Mouse (Mus musculus) cerebellum, adult 9-11 months (tissue): ENCODE data around the gene Kif3c.

Experiments
- DNase-seq: peaks from one replicate; pipeline ENCODE4 v3.0.0; 2022

Kif3c gene

DNA sequence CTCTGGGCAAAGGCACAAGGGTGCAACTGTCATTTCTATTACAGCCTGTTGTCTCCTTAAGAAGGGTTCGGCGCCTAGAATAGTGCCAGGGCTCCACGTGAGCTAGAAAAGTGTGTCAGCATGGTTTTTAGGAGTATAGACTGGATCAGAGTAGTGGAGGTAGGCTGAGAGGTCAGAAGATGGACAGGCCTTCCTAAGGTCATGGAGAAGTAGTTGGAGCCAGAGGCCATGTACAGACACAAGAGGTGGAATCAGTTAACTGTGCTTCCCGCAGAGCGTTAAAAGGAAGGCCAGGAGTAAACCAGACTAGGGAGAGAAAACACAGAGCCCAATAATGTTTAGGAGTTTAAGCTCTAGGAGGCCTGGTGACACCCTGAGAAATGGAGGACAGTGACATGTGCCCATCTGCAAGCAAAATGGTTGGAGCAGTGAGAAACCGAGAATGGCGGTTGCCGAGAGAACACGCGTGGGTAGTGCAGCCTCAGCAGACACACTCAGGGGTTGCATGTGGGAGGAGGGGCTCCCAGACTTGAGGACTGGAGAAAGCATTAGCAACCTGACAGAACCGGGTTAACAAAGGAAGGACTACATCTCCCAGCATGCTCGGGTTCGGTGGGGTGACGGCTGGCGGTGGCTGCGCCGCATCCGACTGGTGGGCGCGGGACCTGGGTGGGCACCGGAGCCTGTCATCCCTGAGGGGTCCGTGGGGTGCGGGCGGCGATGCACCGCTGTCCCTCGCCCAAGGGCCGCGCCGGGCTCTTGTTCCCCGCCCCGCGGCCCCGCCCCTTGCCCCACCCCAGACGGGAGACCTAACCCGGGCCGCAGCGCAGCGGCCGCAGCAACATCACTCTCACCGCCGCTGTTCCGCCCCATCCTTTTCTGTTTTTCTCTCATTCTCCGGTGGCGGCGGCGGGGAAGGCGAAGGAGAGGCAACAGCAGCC, at the start of gene Kif3c:
TSS of gene Kif3c (plus strand) at position 625 of the 941 bp plus-strand sequence.
- peak; percentile 87 for DNase-seq

DNA sequence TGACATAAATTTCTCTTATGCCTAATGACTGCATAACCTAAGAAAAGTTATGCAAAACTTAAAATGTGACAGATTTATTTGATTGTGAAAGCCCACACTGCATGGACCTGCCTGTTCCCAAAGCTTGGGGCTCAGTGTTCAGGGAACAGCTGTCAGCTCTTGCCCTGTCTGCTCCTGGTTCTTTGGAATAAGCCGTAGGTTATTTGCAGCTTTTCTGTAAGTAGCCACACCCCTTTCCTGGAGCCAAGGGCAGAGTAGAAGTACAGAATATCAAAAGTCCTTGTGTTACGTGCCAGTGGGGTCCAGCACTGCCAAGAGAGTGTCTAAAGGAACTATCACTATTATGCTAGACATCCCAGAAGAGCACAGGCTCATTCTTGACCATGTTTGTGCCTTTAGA, 48.8 kb upstream of the Kif3c start:
- no peak for DNase-seq

DNA sequence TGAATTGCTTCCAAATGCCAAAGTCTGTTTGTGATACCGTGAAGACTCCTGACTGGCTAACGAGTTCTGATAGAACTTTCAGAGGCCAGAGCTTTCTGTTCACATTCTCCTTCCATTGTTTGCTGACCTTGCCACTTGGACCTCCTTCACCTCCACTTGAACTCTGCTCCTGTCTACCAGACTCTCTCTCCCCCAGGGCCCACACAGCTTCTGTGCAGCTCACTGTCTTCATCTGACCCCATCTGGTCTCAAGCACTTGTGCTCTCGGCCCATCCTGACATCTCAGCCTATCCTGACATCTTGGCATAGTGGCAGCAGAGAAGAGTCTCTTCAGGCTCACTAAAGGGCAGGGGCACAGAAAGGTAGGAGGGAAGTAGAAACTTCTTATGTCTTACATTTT, 48.0 kb upstream of the Kif3c start:
- DNase-seq, result no peak

DNA sequence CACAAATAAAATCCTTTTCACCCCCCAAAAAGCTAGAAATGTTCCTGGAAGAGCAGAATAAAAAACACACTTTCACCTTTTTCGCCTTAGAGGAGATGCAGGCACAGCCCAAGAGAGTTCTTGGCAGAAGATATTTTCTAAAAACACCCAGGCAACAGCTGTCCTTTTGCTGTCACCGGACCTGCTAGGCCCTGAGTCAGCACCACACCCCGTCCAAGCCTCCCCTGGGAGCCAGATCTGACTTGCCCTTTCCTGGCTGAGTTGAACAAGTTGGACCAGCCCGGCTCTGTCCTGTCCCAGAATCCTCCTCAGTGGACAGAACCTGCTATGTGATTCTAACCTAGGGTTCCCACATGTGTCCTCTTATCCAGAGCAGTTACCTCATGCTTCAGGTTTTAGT, 45.6 kb upstream of the Kif3c start:
- DNase-seq, result no peak

DNA sequence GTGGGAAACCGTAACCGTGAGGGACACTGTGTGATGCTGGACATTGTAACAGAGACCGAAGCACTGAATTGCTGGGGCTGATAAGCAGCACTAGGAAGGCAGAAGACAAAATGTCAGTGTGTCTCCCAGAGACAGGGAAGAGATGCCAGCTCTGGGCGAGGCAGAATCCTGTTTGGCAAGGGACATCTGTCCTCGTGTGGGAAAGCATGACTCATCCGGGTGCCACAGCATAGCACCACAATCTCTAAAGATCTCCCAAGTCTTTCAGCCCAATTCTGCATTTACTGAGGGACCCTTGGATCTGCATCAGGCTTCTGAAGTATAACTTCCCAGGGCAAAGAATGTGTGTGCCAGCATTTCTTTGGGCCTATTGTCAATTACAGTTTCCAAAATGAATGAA, 41.7 kb upstream of the Kif3c start:
- peak; percentile 24 for DNase-seq

DNA sequence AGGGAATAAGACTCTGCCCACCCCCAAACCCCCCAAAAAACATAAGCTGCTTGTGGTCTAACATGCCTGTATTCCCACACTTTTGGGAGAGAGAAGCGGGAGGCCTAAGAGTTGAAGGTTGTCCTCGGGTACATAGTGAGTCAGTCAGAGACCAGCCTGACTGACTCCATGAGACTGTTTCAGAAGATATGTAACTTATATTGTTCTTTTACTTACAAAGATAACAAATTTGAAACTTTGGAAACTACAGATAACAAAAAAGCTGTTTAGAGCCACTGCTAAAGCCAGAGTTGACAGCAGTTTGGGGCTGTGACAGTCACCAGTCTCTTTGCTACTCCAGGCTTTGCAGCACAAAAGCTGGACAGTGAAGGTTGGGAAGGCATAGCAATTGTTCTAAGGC, 39.7 kb upstream of the Kif3c start:
- DNase-seq, result no peak

DNA sequence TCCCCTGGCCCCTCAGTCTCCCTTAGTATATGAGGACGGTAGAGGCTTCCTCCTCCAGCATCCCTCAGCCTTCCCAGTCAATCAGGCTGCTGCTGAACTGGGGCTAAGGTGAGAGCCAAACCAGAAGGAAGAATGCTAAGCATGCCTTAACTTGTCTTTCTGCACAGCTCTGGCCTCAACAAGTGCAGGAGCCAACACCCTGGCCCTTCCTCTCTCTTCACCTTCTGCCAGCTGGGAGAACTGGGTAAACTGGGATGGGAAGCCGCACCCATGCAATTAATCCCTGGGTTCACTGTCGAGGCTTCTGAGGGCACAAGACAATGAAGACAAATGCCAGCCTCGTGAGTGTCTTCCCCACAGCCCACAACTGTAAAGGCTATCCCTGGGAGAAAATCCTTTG, 35.3 kb upstream of the Kif3c start:
- no peak for DNase-seq

DNA sequence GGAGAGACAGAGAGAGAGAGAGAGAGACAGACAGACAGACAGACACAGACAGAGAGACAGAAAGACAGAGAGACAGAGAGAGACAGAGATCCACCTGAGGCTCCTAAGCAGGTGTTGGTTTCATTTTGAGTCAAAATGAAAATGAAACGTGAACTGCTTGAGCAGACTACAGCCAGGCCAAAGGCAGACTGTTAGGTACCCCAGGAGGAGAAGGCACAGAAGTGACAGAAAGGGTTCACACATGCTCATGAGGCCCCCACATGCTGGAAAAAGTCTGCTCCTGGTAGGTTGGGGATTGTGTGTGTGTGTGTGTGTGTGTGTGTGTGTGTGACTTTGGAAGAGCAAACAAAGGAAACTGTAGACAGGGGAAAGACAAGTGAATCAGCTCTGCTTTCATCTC, 26.0 kb upstream of the Kif3c start:
- DNase-seq, result no peak

DNA sequence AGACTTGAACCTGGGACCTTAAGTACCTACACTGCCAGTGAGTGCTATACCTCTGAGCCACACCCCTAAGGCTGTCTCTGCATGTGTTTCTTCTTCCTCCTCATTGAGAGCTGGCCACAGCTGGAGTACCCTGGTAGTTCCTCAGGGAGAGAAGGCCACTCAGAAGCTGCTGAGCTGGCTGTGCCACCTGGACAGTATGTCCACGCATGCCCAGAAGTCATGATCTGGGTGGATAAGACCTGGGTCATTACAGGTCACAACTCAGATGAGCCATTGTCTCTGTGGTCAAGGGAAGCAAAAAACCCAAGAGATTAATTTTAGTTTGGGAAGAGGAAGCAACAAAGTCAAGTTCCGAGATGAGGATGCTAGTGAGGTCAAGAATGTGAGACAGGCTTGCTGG, 20.8 kb upstream of the Kif3c start:
- DNase-seq, result no peak

DNA sequence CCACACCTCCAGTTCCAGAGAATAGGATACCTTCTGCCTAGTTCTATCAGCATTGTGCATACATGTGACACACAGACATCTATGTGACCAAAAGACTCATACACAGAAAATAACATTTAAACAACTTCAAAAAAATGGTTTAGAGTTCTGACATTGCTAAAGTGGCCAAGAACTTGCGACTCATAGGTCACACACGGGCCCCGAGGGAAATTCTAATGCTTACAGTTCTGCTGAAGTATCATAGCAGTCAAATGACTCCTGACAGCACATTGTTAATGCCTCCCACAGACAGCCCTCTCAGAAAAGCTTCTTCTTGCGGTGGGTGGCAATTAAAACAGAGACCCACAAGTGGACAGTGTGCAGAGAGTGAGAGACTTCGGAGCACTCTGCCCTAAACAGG, 19.9 kb upstream of the Kif3c start:
- no peak for DNase-seq

DNA sequence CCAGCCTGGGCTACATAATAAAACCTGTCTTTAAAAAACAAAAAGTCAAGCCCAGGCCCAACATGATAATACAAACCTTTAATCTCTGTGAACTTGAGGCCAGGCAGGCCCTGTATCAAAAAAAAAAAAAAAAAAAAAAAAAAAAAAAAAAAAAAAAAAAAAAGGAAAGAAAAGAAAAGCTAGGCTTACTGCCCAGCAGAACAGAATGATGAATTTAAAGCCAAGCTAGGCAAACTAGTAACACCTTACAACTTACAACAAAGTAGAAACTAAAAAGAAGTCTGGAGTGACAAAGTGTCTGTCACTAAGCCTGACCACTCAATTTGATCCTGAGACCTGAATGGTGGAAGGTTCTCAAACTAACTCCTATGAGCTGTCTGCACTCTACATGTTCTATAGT, 17.2 kb upstream of the Kif3c start:
- no peak for DNase-seq

DNA sequence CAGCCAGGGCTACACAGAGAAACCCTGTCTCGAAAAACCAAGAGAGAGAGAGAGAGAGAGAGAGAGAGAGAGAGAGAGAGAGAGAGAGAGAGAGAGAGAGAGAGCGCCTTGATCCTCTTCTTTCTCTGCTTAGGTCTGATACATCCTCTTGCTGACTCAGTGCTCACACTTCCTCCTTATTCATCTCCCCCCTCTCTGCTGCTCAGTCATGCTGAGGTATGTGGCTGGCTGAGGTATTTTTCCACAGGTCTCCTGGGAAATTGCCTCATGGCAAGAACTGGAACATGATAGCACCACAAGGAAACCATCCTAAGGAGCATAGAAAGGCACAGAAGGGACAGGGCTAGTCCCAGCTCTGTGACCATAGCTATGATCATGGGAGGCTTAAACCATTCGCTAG, 15.5 kb upstream of the Kif3c start:
- no peak for DNase-seq

DNA sequence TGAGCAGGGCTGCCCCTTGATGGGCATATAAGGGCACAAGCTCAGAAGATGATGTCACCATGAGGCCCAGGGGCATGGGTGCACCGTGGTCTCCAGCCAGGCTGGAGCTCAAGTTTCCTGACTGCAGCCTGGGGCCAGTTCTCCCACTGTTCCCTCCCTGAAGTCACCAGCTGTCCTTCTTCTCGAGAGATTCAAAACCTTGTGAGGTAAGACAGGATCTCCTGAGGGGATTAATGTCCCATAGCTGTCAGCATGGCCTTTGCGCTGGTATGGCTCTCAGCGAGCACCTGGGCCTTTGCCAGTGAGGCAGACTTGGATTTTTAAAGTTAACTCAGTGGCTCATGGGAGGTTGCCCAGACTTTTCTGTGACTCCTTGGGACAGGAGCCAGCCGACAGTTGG, 14.8 kb upstream of the Kif3c start:
- DNase-seq, result no peak

DNA sequence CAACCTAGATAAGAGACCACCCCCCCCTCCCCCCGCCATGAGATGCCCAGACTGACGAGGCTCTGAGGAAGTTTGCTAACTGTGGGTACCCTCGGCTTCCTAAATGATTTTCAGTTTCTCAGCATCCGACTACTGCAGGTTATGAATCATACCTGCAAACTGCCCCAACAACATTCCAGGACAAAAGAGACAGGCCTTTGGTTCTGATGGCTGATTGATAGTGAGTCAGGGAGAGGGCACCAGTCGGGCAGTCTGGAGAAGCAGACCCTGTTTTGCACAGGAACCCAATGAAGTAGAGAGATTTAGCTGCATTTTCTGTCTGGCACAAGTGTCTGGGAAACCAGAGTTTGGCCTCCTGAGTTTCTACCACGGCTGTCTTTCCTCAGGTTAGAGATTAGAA, 12.7 kb upstream of the Kif3c start:
- DNase-seq, result no peak

DNA sequence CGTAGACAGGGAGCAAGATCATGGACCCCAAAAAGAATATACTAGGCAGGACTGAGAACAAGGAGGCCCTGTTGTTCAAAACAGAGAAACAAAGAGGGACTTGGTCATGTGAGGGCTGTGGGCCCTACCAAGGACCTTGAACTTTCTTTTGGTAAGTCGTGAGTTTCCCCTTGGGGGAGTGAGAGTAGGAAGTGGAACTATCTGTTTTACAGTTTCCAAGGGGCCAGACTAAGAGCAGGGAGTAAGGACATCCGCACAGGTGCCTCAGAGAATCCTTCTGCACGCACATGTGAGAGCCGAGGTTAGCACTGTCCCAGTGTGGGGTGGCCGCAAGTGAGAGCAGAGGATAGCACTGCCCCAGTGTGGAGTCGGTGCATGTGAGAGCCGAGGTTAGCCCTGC, 9.9 kb upstream of the Kif3c start:
- DNase-seq, result no peak

DNA sequence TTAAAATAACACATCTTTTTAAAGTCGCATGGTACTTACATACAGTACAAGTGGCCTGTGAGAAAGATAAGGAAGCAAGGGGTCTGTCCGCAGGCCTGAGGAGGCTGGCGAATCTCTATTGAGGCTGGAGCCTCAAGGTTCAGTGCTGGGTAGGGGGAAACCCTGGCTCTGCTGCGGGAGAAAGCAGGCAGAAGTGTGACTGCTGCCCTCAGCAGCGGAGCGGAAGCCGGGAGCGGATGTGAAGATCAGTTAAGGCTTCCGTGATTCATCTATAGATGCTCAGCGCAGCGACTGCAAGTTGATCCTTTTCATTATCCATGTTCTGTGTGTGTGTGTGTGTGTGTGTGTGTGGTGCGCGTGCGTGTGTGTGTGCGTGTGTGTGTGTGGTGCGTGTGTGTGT, 8.1 kb upstream of the Kif3c start:
- DNase-seq, result no peak

DNA sequence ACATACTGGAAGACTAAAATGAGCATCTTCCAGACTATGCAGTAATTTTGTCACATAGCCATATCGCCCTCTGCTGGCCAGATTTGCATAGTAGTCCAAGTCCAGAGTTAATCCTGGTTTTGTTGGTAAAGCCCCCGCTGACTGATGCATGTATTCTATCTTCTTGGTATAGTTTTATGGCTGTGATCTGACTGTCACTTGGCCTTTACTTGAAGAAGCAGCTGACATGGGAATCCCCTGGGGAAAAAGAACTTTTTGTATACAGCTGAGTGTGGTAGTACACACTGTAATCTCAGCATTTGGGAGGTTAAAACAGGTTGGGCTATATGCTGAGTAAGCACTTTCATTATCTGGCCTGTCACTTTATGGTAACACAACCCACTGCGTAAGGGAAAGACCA, 5.6 kb upstream of the Kif3c start:
- DNase-seq, result peak; percentile 57

DNA sequence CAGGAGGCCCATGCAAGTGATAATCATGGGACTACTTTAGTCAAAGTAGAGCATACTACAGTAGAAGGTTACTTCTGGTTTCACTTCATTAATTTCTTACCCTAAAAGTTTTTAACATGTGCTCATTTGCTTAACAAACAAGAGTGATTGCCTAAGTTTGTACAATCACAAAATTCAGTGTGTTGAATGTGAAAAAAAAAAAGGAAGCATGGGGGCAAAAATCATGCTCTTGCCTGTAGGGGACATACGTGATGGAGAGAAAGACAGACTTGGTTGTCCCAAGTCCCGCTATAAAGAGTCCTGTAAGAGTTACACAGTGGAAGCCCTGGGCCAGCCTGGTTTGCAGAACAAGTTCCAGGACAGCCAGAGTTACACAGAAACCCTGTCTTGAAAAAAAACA, 4.9 kb upstream of the Kif3c start:
- DNase-seq, result no peak

DNA sequence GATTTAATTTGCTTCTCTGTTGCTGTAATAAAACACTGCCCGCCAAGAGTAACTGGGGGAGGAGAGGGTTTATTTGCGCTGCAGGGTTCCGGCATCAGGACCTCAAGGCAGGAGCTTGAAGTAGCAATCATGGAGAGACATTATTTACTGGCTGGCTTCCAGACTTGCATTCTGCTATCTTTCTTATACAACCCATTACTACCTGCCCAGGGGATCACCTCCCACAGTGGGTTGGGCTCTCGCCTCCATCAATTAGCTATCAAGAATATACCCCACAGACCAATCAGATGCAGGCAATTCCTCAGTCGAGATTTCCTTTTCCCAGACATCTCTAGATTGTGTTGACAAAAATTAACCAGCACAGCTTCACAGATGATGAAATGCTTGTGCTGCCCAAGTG, 856 bp upstream of the Kif3c start:
- peak; percentile 62 for DNase-seq

DNA sequence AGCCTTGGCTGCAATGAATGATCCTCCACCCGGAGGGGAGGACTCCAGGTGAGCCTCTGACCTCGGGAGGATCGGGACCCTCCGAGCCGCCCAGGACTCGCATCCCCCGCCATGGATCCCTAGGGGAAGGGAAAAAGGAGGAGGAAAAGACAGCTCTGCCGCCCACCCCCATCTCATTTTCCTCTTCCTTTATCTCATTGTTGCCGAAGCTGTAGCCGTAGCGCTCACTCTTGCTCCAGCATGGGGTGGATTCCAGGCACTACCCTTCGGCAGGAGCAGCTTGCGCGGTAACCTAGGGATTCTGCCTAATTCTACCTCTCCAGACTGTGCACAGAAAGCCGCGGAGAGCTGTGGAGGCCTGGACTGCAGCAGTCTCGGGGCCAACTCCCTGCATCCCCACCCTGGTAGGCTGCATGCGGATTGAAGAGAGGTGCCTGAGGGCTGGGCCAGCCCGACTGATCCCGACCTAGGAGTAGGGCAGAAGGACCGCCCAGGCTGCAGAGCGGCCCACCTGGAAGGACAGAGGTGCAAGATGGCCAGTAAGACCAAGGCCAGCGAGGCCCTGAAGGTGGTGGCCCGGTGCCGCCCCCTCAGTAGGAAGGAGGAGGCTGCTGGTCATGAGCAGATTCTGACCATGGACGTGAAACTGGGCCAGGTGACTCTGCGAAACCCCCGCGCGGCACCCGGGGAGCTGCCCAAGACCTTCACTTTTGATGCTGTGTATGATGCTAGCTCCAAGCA, 687 bp downstream of the Kif3c start:
- peak; percentile 70 for DNase-seq

DNA sequence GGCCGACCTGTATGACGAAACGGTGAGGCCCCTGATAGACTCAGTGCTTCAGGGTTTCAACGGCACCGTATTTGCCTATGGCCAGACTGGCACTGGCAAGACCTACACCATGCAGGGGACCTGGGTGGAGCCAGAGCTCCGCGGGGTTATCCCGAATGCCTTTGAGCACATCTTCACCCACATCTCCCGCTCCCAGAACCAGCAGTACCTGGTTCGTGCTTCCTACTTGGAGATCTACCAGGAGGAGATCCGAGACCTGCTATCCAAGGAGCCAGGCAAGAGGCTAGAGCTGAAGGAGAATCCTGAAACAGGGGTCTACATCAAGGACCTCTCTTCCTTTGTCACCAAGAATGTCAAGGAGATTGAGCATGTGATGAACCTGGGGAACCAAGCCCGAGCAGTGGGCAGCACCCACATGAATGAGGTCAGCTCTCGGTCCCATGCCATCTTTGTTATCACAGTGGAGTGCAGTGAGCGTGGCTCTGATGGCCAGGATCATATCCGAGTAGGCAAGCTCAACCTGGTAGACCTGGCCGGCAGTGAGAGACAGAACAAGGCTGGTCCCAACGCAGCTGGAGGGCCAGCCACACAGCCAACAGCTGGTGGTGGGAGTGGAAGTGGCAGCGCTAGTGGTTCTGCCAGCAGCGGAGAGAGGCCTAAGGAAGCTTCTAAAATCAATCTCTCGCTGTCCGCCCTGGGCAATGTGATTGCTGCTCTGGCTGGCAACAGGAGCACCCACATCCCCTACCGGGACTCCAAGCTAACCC, 1.4 kb downstream of the Kif3c start:
- peak; percentile 63 for DNase-seq

DNA sequence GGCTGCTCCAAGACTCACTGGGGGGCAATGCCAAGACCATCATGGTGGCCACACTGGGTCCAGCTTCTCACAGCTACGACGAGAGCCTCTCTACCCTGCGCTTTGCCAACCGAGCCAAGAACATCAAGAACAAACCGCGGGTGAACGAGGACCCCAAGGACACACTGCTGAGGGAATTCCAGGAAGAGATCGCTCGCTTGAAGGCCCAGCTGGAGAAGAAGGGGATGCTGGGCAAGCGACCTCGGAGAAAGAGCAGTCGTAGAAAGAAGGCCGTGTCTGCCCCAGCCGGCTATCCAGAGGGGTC, 2.0 kb downstream of the Kif3c start:
- DNase-seq, result no peak

DNA sequence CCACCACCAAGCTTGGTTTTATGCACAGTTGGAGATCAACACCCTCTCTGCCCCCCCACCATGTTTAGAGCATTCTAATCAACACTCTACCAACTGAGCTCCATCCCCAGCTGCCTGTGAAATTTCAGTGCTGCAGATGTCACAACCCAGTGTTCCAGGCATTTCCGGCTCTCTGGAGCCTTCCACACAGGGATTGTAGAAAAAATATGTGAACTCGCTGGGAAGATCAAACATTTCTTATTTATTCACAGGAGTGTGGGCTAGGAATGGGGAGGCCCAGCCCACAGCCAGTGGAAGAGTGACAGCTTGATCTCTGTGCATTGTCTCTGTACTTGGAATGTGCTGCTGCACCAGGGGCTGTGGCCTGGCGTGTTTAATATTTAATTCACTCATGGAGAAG, 3.8 kb downstream of the Kif3c start:
- no peak for DNase-seq
